Mouse (Mus musculus) heart, adult 2 months (tissue): ENCODE measurements at regions not wholly inside any gene's neighbourhood (a gene's known extent, or its start where the extent isn't known, plus 50 kb on each side); places are given as distances from the start of the nearest gene placed in this dataset.

ENCODE experiments used
- EP300 ChIP-seq: fragments of 200-500 bp; IDR thresholded peaks from 2 replicates; pipeline ENCODE4 v1.6.1; 2011; ENCODE audit warnings: low read depth, low read length, control low read depth; ENCODE audit not compliant: insufficient read depth
- POLR2A ChIP-seq: fragments of 200-500 bp; IDR thresholded peaks from 2 replicates; pipeline ENCODE4 v1.6.1; 2011; ENCODE audit warnings: mild to moderate bottlenecking, low read depth, low read length, control low read depth; ENCODE audit not compliant: insufficient read depth

GRCm38 (mm10) chr3:37968654-37969053 lies 244.4 kb upstream of the Gm5148 start:
- TF ChIP-seq POLR2A (no peak), EP300 (no peak)
